Mouse (Mus musculus) frontal cortex, postnatal 36 days (tissue): ENCODE results near the gene Qsox1.

Source experiments
- DNase-seq, 2 experiments: peaks; one replicate each; pipeline ENCODE4 v3.0.0; 2022; ENCODE audit warnings: low spot score in 2 of 2

The Qsox1 gene

GRCm38 (mm10) chr1:155801014-155801991, 11.4 kb downstream of the Qsox1 start:
- no peak for DNase-seq

GRCm38 (mm10) chr1:155798000-155798399, 14.7 kb downstream of the Qsox1 start:
- no peak for DNase-seq

GRCm38 (mm10) chr1:155797425-155797824, 15.3 kb downstream of the Qsox1 start:
- DNase-seq = no peak

- DNase-seq = no peak
Observed at GRCm38 (mm10) chr1:155796757-155797405, 15.8 kb downstream of the Qsox1 start.

GRCm38 (mm10) chr1:155795791-155796233, 16.9 kb downstream of the Qsox1 start:
- DNase-seq = no peak

GRCm38 (mm10) chr1:155794855-155795254, 17.8 kb downstream of the Qsox1 start:
- no peak for DNase-seq

GRCm38 (mm10) chr1:155791919-155792318, 20.8 kb downstream of the Qsox1 start:
- no peak for DNase-seq

GRCm38 (mm10) chr1:155790111-155790974, 22.3 kb downstream of the Qsox1 start:
- no peak for DNase-seq

- no peak for DNase-seq
Observed at GRCm38 (mm10) chr1:155785886-155786285, 26.8 kb downstream of the Qsox1 start.

- peak; percentile 45 to 50 for DNase-seq
Observed at GRCm38 (mm10) chr1:155784343-155785205, 28.1 kb downstream of the Qsox1 start.

- DNase-seq = no peak
Observed at GRCm38 (mm10) chr1:155782382-155782781, 30.3 kb downstream of the Qsox1 start.

- DNase-seq = no peak
Observed at GRCm38 (mm10) chr1:155777641-155778625, 34.8 kb downstream of the Qsox1 start.

GRCm38 (mm10) chr1:155759167-155759566, 53.5 kb downstream of the Qsox1 start:
- DNase-seq = no peak

- no peak for DNase-seq
Observed at GRCm38 (mm10) chr1:155758711-155759110, 54.0 kb downstream of the Qsox1 start.

- no peak for DNase-seq
Observed at GRCm38 (mm10) chr1:155757621-155758020, 55.1 kb downstream of the Qsox1 start.

GRCm38 (mm10) chr1:155753411-155753810, 59.3 kb downstream of the Qsox1 start:
- no peak for DNase-seq

- no peak for DNase-seq
Observed at GRCm38 (mm10) chr1:155751484-155752255, 61.0 kb downstream of the Qsox1 start, which contains the start of gene Lhx4. Lhx4 (minus strand) TSS chr1:155751684.

- DNase-seq = no peak
Observed at GRCm38 (mm10) chr1:155750517-155751178, 62.0 kb downstream of the Qsox1 start.
